Mouse (Mus musculus) liver, embryonic 12.5 days (tissue): ENCODE measurements around the gene Ocln. TPM values are rescaled to one million over a fixed set of nuclear protein-coding genes. Genes with fewer than 3 reads are reported as not detected.
"Not testable (repeated sequence)": the region's sequence is repeated elsewhere in the genome, so short reads cannot be mapped to it uniquely, and the experiment has no call there.

ENCODE experiments used
- ATAC-seq: fragments of 200-750 bp; cut with Nextera tagmentation; 2 replicates; pipeline ENCODE4 v1.8.0; 2017; ENCODE audit warnings: moderate number of reproducible peaks, mild to moderate bottlenecking, moderate library complexity
- H3K27ac ChIP-seq: fragments of 300-500 bp; sonication (generic); 2 replicates; pipeline ENCODE4 v1.5.1; 2016; ENCODE audit warnings: mild to moderate bottlenecking
- H3K27me3 ChIP-seq: fragments of 300-500 bp; sonication (generic); replicated peaks from 2 replicates; pipeline ENCODE4 v1.6.1; 2016; ENCODE audit warnings: mild to moderate bottlenecking, moderate library complexity
- H3K36me3 ChIP-seq: fragments of 300-500 bp; sonication (generic); 2 replicates; pipeline ENCODE4 v1.6.1; 2016; ENCODE audit warnings: mild to moderate bottlenecking, moderate library complexity
- H3K4me1 ChIP-seq: fragments of 300-500 bp; sonication (generic); 2 replicates; pipeline ENCODE4 v1.6.1; 2016
- H3K4me2 ChIP-seq: fragments of 300-500 bp; sonication (generic); 2 replicates; pipeline ENCODE4 v1.6.1; 2016; ENCODE audit warnings: mild to moderate bottlenecking, moderate library complexity
- H3K4me3 ChIP-seq: fragments of 300-500 bp; sonication (generic); 2 replicates; pipeline ENCODE4 v1.5.1; 2016; ENCODE audit warnings: mild to moderate bottlenecking, moderate library complexity
- H3K9ac ChIP-seq: fragments of 300-500 bp; sonication (generic); 2 replicates; pipeline ENCODE4 v1.6.1; 2016; ENCODE audit warnings: mild to moderate bottlenecking, moderate library complexity
- H3K9me3 ChIP-seq: fragments of 300-500 bp; sonication (generic); replicated peaks from 2 replicates; pipeline ENCODE4 v1.6.1; 2016; ENCODE audit warnings: mild to moderate bottlenecking, moderate library complexity
- WGBS: fragments of 180-500 bp; shearing (Covaris S2); methylation state at CpG from one replicate; pipeline ENCODE4 v1.1.7; 2016; ENCODE audit not compliant: insufficient replicate concordance; 5-methylcytosine and 5-hydroxymethylcytosine counted together
- polyA plus RNA-seq: library from polyadenylated mRNA; unstranded; fragments of >200 nt; fragmentation: Nextera tagmentation; extraction: Ambion mirVana; gene quantifications from 2 replicates; pipeline ENCODE4 v1.2.1, GENCODE M21; 2016

The Ocln gene
- polyA plus RNA-seq, 1 experiment from 2014 or later: 6.9 TPM

- H3K4me3 ChIP-seq: no peak overlapping the region
- no peaks in the 10 kb centered on the region for H3K9me3 ChIP-seq
- peaks cover 29% of the 10 kb centered on the region for H3K4me1 ChIP-seq
- H3K4me2 ChIP-seq: no peak overlapping the region
- H3K9ac ChIP-seq: no peak overlapping the region
- H3K36me3 ChIP-seq: 0 out of 2 replicates have a peak, but pooled peaks cover 3% of the 10 kb centered on the region
- no peak for ATAC-seq
- WGBS: 60% methylated on average over 12 of the region's 12 CpGs
- H3K27me3 ChIP-seq: no peaks in the 10 kb centered on the region
- H3K27ac ChIP-seq: no peak overlapping the region
Measured at GRCm38 (mm10) chr13:100516213-100517105, 36.1 kb downstream of the Ocln start.

GRCm38 (mm10) chr13:100512792-100513191, 39.7 kb downstream of the Ocln start:
- Histone ChIP-seq H3K9ac (no peak overlapping the region), H3K27me3 (no peaks in the 10 kb centered on the region), H3K9me3 (no peaks in the 10 kb centered on the region), H3K4me1 (peaks cover 31% of the 10 kb centered on the region), H3K4me3 (peak overlapping the region; percentile 1; the same call in 1 of the 2 replicates), H3K4me2 (peak overlapping the region; percentile 47), H3K27ac (peak overlapping the region; percentile 79), H3K36me3 (0 out of 2 replicates have a peak, but pooled peaks cover 3% of the 10 kb centered on the region)
- 61% methylated on average over 2 of the region's 2 CpGs for WGBS
- ATAC-seq: no peak

GRCm38 (mm10) chr13:100511860-100512364, 40.6 kb downstream of the Ocln start:
- no peak overlapping the region for H3K9ac ChIP-seq
- peaks cover 27% of the 10 kb centered on the region for H3K4me1 ChIP-seq
- H3K9me3 ChIP-seq: no peaks in the 10 kb centered on the region
- H3K27me3 ChIP-seq: no peaks in the 10 kb centered on the region
- H3K4me2 ChIP-seq: peak overlapping the region; percentile 47
- ATAC-seq: peak; percentile 89
- H3K4me3 ChIP-seq: no peak overlapping the region
- H3K27ac ChIP-seq: peak overlapping the region; percentile 69
- 0 out of 2 replicates have a peak, but pooled peaks cover 3% of the 10 kb centered on the region for H3K36me3 ChIP-seq
- 24% methylated on average over 4 of the region's 4 CpGs for WGBS

- peak; percentile 52 for ATAC-seq
- H3K4me3 ChIP-seq: no peak overlapping the region
- peak overlapping the region; percentile 69 for H3K27ac ChIP-seq
- no peak overlapping the region for H3K9ac ChIP-seq
- 0 out of 2 replicates have a peak, but pooled peaks cover 3% of the 10 kb centered on the region for H3K36me3 ChIP-seq
- no peaks in the 10 kb centered on the region for H3K9me3 ChIP-seq
- WGBS: 64% methylated on average over 7 of the region's 7 CpGs
- H3K4me2 ChIP-seq: peak overlapping the region; percentile 47
- no peaks in the 10 kb centered on the region for H3K27me3 ChIP-seq
- peaks cover 27% of the 10 kb centered on the region for H3K4me1 ChIP-seq
Measured at GRCm38 (mm10) chr13:100511146-100511859, 41.2 kb downstream of the Ocln start.

GRCm38 (mm10) chr13:100499625-100500024, 52.9 kb downstream of the Ocln start:
- H3K36me3 ChIP-seq, H3K4me3 ChIP-seq, H3K27ac ChIP-seq, ATAC-seq, H3K9me3 ChIP-seq, H3K9ac ChIP-seq, H3K4me2 ChIP-seq, H3K27me3 ChIP-seq: not testable (repeated sequence)
- peaks cover 13% of the 10 kb centered on the region for H3K4me1 ChIP-seq

GRCm38 (mm10) chr13:100495337-100495736, 57.2 kb downstream of the Ocln start:
- Histone ChIP-seq H3K9me3 (no peaks in the 10 kb centered on the region), H3K27me3 (no peaks in the 10 kb centered on the region), H3K4me2 (no peak overlapping the region), H3K4me1 (peaks cover 35% of the 10 kb centered on the region), H3K27ac (no peak overlapping the region), H3K4me3 (no peak overlapping the region), H3K9ac (no peak overlapping the region), H3K36me3 (no peaks in the 10 kb centered on the region)
- WGBS: 63% methylated on average over 4 of the region's 4 CpGs
- no peak for ATAC-seq

GRCm38 (mm10) chr13:100494370-100494769, 58.1 kb downstream of the Ocln start:
- not testable (repeated sequence) for H3K36me3 ChIP-seq, H3K27me3 ChIP-seq, H3K9me3 ChIP-seq, ATAC-seq, H3K4me2 ChIP-seq, H3K27ac ChIP-seq, H3K9ac ChIP-seq, H3K4me3 ChIP-seq
- WGBS: 62% methylated on average over 8 of the region's 8 CpGs
- H3K4me1 ChIP-seq: peaks cover 26% of the 10 kb centered on the region

- Histone ChIP-seq H3K9me3 (no peaks in the 10 kb centered on the region), H3K27ac (no peak overlapping the region), H3K4me3 (no peak overlapping the region), H3K9ac (no peak overlapping the region), H3K4me1 (peaks cover 24% of the 10 kb centered on the region), H3K27me3 (no peaks in the 10 kb centered on the region), H3K4me2 (no peak overlapping the region), H3K36me3 (peaks cover 13% of the 10 kb centered on the region)
- ATAC-seq: no peak
- WGBS: 55% methylated on average over 8 of the region's 8 CpGs
Measured at GRCm38 (mm10) chr13:100493313-100493712, 59.2 kb downstream of the Ocln start.

- peaks cover 23% of the 10 kb centered on the region for H3K36me3 ChIP-seq
- peaks cover 24% of the 10 kb centered on the region for H3K4me1 ChIP-seq
- H3K4me2 ChIP-seq: peak within 1 kb of the TSS; percentile 79
- H3K9ac ChIP-seq: peak within 1 kb of the TSS; percentile 86
- no peaks in the 10 kb centered on the region for H3K27me3 ChIP-seq
- WGBS: 3% methylated on average over 51 of the region's 51 CpGs
- peak; percentile 81 for ATAC-seq
- peak within 1 kb of the TSS; percentile 95 for H3K4me3 ChIP-seq
- H3K27ac ChIP-seq: peak within 1 kb of the TSS; percentile 83
- H3K9me3 ChIP-seq: no peaks in the 10 kb centered on the region
Measured at GRCm38 (mm10) chr13:100492061-100492787, 60.3 kb downstream of the Ocln start, which contains the start of gene Gtf2h2. Gtf2h2 (minus strand) TSS chr13:100492579.

- H3K27me3 ChIP-seq: no peaks in the 10 kb centered on the region
- peak overlapping the region; percentile 79 for H3K4me2 ChIP-seq
- H3K36me3 ChIP-seq: peaks cover 29% of the 10 kb centered on the region
- H3K9ac ChIP-seq: peak overlapping the region; percentile 86
- peak overlapping the region; percentile 83 for H3K27ac ChIP-seq
- peak overlapping the region; percentile 95 for H3K4me3 ChIP-seq
- peaks cover 24% of the 10 kb centered on the region for H3K4me1 ChIP-seq
- no peaks in the 10 kb centered on the region for H3K9me3 ChIP-seq
- 13% methylated on average over 6 of the region's 6 CpGs for WGBS
- peak; percentile 2; the same call in 1 of the 2 replicates for ATAC-seq
Measured at GRCm38 (mm10) chr13:100491623-100492022, 60.9 kb downstream of the Ocln start.

GRCm38 (mm10) chr13:100490424-100490823, 62.1 kb downstream of the Ocln start:
- Histone ChIP-seq H3K27ac (no peak overlapping the region; the same call in 1 of the 2 replicates), H3K4me3 (no peak overlapping the region), H3K9ac (no peak overlapping the region), H3K36me3 (peaks cover 35% of the 10 kb centered on the region), H3K27me3 (no peaks in the 10 kb centered on the region), H3K4me2 (peak overlapping the region; percentile 79), H3K4me1 (peaks cover 24% of the 10 kb centered on the region), H3K9me3 (no peaks in the 10 kb centered on the region)
- no peak for ATAC-seq
- WGBS: 61% methylated on average over 5 of the region's 5 CpGs
